Mouse (Mus musculus): ENCODE results near the gene Tesk1. TPM values are rescaled to one million over a fixed set of nuclear protein-coding genes. Genes with fewer than 3 reads are reported as not detected.

Tesk1 gene
- polyA plus RNA-seq (2015; fragmentation: Nextera tagmentation; extraction: Ambion mirVana) = 16.7 and 17.1 TPM in 2 replicates

- H3K4me2 ChIP-seq = peak within 1 kb of the TSS; percentile 75
- H3K36me3 ChIP-seq (replicated peaks) = peaks cover 13% of the 10 kb centered on the region
- H3K4me3 ChIP-seq = peak within 1 kb of the TSS; percentile 73
- H3K4me1 ChIP-seq = peaks cover 17% of the 10 kb centered on the region
- ATAC-seq (replicated peaks) = peak; percentile 14
- peak within 1 kb of the TSS; percentile 99 for H3K9ac ChIP-seq
- peak within 1 kb of the TSS; percentile 96 for H3K27ac ChIP-seq
- 23% methylated on average over 4 of the region's 4 CpGs for WGBS
- H3K9me3 ChIP-seq = no peaks in the 10 kb centered on the region
- no peaks in the 10 kb centered on the region for H3K27me3 ChIP-seq (replicated peaks)
Measured at GRCm38 (mm10) chr4:43441639-43442038, at the start of gene Tesk1. TSS of gene Tesk1 (plus strand) at chr4:43441939.

- Histone ChIP-seq H3K36me3 (replicated peaks) (no peaks in the 10 kb centered on the region), H3K4me1 (peaks cover 16% of the 10 kb centered on the region), H3K9ac (no peak overlapping the region), H3K4me2 (no peak overlapping the region), H3K4me3 (no peak overlapping the region), H3K27me3 (replicated peaks) (no peaks in the 10 kb centered on the region), H3K27ac (peak overlapping the region; percentile 20; the same call in 1 of the 2 replicates), H3K9me3 (no peaks in the 10 kb centered on the region)
- WGBS = 64% methylated on average over 15 of the region's 15 CpGs
- no peak for ATAC-seq (replicated peaks)
Measured at GRCm38 (mm10) chr4:43394345-43394891, 47.3 kb upstream of the Tesk1 start.

GRCm38 (mm10) chr4:43395147-43395546, 46.6 kb upstream of the Tesk1 start:
- H3K4me2 ChIP-seq = no peak overlapping the region
- no peak for ATAC-seq (replicated peaks)
- H3K4me1 ChIP-seq = peaks cover 21% of the 10 kb centered on the region
- WGBS = 94% methylated on average over 5 of the region's 5 CpGs
- H3K9me3 ChIP-seq = no peaks in the 10 kb centered on the region
- no peak overlapping the region for H3K9ac ChIP-seq
- H3K27me3 ChIP-seq (replicated peaks) = no peaks in the 10 kb centered on the region
- H3K27ac ChIP-seq = peak overlapping the region; percentile 20; the same call in 1 of the 2 replicates
- H3K4me3 ChIP-seq = no peak overlapping the region
- no peaks in the 10 kb centered on the region for H3K36me3 ChIP-seq (replicated peaks)

GRCm38 (mm10) chr4:43395836-43396235, 45.9 kb upstream of the Tesk1 start:
- H3K27me3 ChIP-seq (replicated peaks) = no peaks in the 10 kb centered on the region
- H3K4me1 ChIP-seq = peaks cover 22% of the 10 kb centered on the region
- H3K9ac ChIP-seq = no peak overlapping the region
- H3K36me3 ChIP-seq (replicated peaks) = no peaks in the 10 kb centered on the region
- no peak for ATAC-seq (replicated peaks)
- no peak overlapping the region for H3K4me3 ChIP-seq
- H3K4me2 ChIP-seq = no peak overlapping the region
- H3K9me3 ChIP-seq = no peaks in the 10 kb centered on the region
- no peak overlapping the region for H3K27ac ChIP-seq
- WGBS = 77% methylated on average over 9 of the region's 9 CpGs

GRCm38 (mm10) chr4:43396381-43396780, 45.4 kb upstream of the Tesk1 start:
- ATAC-seq (replicated peaks) = no peak
- Histone ChIP-seq H3K27me3 (replicated peaks) (no peaks in the 10 kb centered on the region), H3K36me3 (replicated peaks) (no peaks in the 10 kb centered on the region), H3K4me1 (peaks cover 28% of the 10 kb centered on the region), H3K4me2 (no peak overlapping the region), H3K27ac (no peak overlapping the region), H3K9me3 (no peaks in the 10 kb centered on the region), H3K9ac (no peak overlapping the region), H3K4me3 (no peak overlapping the region)
- WGBS = 87% methylated on average over 5 of the region's 5 CpGs

GRCm38 (mm10) chr4:43398014-43398413, 43.7 kb upstream of the Tesk1 start:
- WGBS = 70% methylated on average over 4 of the region's 4 CpGs
- H3K27me3 ChIP-seq (replicated peaks) = no peaks in the 10 kb centered on the region
- H3K36me3 ChIP-seq (replicated peaks) = no peaks in the 10 kb centered on the region
- no peak overlapping the region for H3K4me3 ChIP-seq
- no peak overlapping the region for H3K4me2 ChIP-seq
- H3K9ac ChIP-seq = no peak overlapping the region
- H3K4me1 ChIP-seq = peaks cover 28% of the 10 kb centered on the region
- H3K27ac ChIP-seq = no peak overlapping the region; the same call in 1 of the 2 replicates
- no peaks in the 10 kb centered on the region for H3K9me3 ChIP-seq
- no peak for ATAC-seq (replicated peaks)

- peak overlapping the region; percentile 17; the same call in 1 of the 2 replicates for H3K4me2 ChIP-seq
- peak overlapping the region; percentile 55 for H3K27ac ChIP-seq
Measured at GRCm38 (mm10) chr4:43398829-43399331, 42.9 kb upstream of the Tesk1 start.

GRCm38 (mm10) chr4:43399391-43400131, 42.2 kb upstream of the Tesk1 start:
- Histone ChIP-seq H3K4me2 (peak overlapping the region; percentile 17; the same call in 1 of the 2 replicates), H3K9me3 (no peaks in the 10 kb centered on the region), H3K4me3 (no peak overlapping the region), H3K36me3 (replicated peaks) (no peaks in the 10 kb centered on the region), H3K9ac (no peak overlapping the region), H3K4me1 (peaks cover 28% of the 10 kb centered on the region), H3K27me3 (replicated peaks) (no peaks in the 10 kb centered on the region), H3K27ac (peak overlapping the region; percentile 55)
- 0 out of 2 replicates have a peak, but pooled peaks have one; percentile 10 for ATAC-seq (replicated peaks)
- WGBS = 82% methylated on average over 31 of the region's 31 CpGs

More at GRCm38 (mm10) chr4:43398829-43399331, 42.9 kb upstream of the Tesk1 start:
- Histone ChIP-seq H3K9me3 (no peaks in the 10 kb centered on the region), H3K4me3 (no peak overlapping the region), H3K9ac (no peak overlapping the region), H3K27me3 (replicated peaks) (no peaks in the 10 kb centered on the region), H3K4me1 (peaks cover 28% of the 10 kb centered on the region), H3K36me3 (replicated peaks) (no peaks in the 10 kb centered on the region)
- ATAC-seq (replicated peaks) = peak; percentile 37; the same call in 1 of the 2 replicates
- 46% methylated on average over 17 of the region's 17 CpGs for WGBS

- Histone ChIP-seq H3K27ac (no peak overlapping the region), H3K4me1 (peaks cover 35% of the 10 kb centered on the region), H3K36me3 (replicated peaks) (no peaks in the 10 kb centered on the region), H3K9ac (no peak overlapping the region), H3K4me2 (no peak overlapping the region), H3K27me3 (replicated peaks) (no peaks in the 10 kb centered on the region), H3K4me3 (no peak overlapping the region), H3K9me3 (no peaks in the 10 kb centered on the region)
- no peak for ATAC-seq (replicated peaks)
- WGBS = 19% methylated on average over 10 of the region's 10 CpGs
Measured at GRCm38 (mm10) chr4:43400976-43401375, 40.8 kb upstream of the Tesk1 start.

- WGBS = 81% methylated on average over 10 of the region's 10 CpGs
- Histone ChIP-seq H3K27ac (no peak overlapping the region), H3K4me1 (peaks cover 36% of the 10 kb centered on the region), H3K9ac (no peak overlapping the region), H3K36me3 (replicated peaks) (no peaks in the 10 kb centered on the region), H3K9me3 (no peaks in the 10 kb centered on the region), H3K4me2 (no peak overlapping the region), H3K27me3 (replicated peaks) (no peaks in the 10 kb centered on the region), H3K4me3 (no peak overlapping the region)
- ATAC-seq (replicated peaks) = no peak
Measured at GRCm38 (mm10) chr4:43401486-43401885, 40.3 kb upstream of the Tesk1 start.

- Histone ChIP-seq H3K4me2 (no peak overlapping the region), H3K9me3 (no peaks in the 10 kb centered on the region), H3K4me1 (peaks cover 37% of the 10 kb centered on the region), H3K4me3 (no peak overlapping the region), H3K27ac (no peak overlapping the region), H3K36me3 (replicated peaks) (no peaks in the 10 kb centered on the region), H3K27me3 (replicated peaks) (no peaks in the 10 kb centered on the region), H3K9ac (no peak overlapping the region)
- ATAC-seq (replicated peaks) = no peak
- WGBS = 87% methylated on average over 9 of the region's 9 CpGs
Measured at GRCm38 (mm10) chr4:43402212-43402611, 39.5 kb upstream of the Tesk1 start.

- H3K27me3 ChIP-seq (replicated peaks) = no peaks in the 10 kb centered on the region
- H3K4me1 ChIP-seq = peaks cover 39% of the 10 kb centered on the region
- ATAC-seq (replicated peaks) = no peak
- H3K9me3 ChIP-seq = no peaks in the 10 kb centered on the region
- no peak overlapping the region for H3K4me3 ChIP-seq
- no peak overlapping the region for H3K9ac ChIP-seq
- H3K36me3 ChIP-seq (replicated peaks) = no peaks in the 10 kb centered on the region
- no peak overlapping the region for H3K4me2 ChIP-seq
- 89% methylated on average over 10 of the region's 10 CpGs for WGBS
- no peak overlapping the region for H3K27ac ChIP-seq
Measured at GRCm38 (mm10) chr4:43404697-43405096, 37.0 kb upstream of the Tesk1 start.
